Mouse (Mus musculus) thymus, adult 18-20 months (tissue): ENCODE data around the gene Nr1i2.
"Not testable (repeated sequence)": the region's sequence is repeated elsewhere in the genome, so short reads cannot be mapped to it uniquely, and the experiment has no call there.

ENCODE experiments used
- DNase-seq, 2 experiments: peaks; one replicate each; pipeline ENCODE4 v3.0.0; 2022; ENCODE audit warnings: mixed read lengths in 2 of 2

Gene Nr1i2

GRCm38 (mm10) chr16:38286541-38286940 is 8.1 kb downstream of the Nr1i2 start:
- DNase-seq, result no peak

GRCm38 (mm10) chr16:38285801-38286200 is 8.8 kb downstream of the Nr1i2 start:
- DNase-seq, result no peak

GRCm38 (mm10) chr16:38283300-38283699 is 11.3 kb downstream of the Nr1i2 start:
- DNase-seq, result no peak

GRCm38 (mm10) chr16:38282559-38283160 is 12.0 kb downstream of the Nr1i2 start:
- no peak for DNase-seq

- DNase-seq, result no peak
Measured at GRCm38 (mm10) chr16:38280951-38281350, 13.7 kb downstream of the Nr1i2 start.

- DNase-seq, result no peak
Measured at GRCm38 (mm10) chr16:38279794-38280193, 14.8 kb downstream of the Nr1i2 start.

- DNase-seq, result no peak
Measured at GRCm38 (mm10) chr16:38274737-38275136, 19.9 kb downstream of the Nr1i2 start.

- DNase-seq, result no peak
Measured at GRCm38 (mm10) chr16:38272483-38272882, 22.1 kb downstream of the Nr1i2 start.

- DNase-seq, result no peak
Measured at GRCm38 (mm10) chr16:38271601-38272000, 23.0 kb downstream of the Nr1i2 start.

GRCm38 (mm10) chr16:38255927-38256326 is 38.7 kb downstream of the Nr1i2 start:
- no peak for DNase-seq

- no peak for DNase-seq
Measured at GRCm38 (mm10) chr16:38255107-38255506, 39.5 kb downstream of the Nr1i2 start.

GRCm38 (mm10) chr16:38254001-38254400 is 40.6 kb downstream of the Nr1i2 start:
- no peak for DNase-seq

- DNase-seq, result no peak
Measured at GRCm38 (mm10) chr16:38250467-38250866, 44.2 kb downstream of the Nr1i2 start.

GRCm38 (mm10) chr16:38248331-38248961 is 46.2 kb downstream of the Nr1i2 start:
- DNase-seq, result no peak

- no peak for DNase-seq
Measured at GRCm38 (mm10) chr16:38245849-38246585, 48.6 kb downstream of the Nr1i2 start.

GRCm38 (mm10) chr16:38245379-38245778 is 49.2 kb downstream of the Nr1i2 start:
- no peak for DNase-seq

- DNase-seq, result no peak
Measured at GRCm38 (mm10) chr16:38244111-38244510, 50.5 kb downstream of the Nr1i2 start.

GRCm38 (mm10) chr16:38240167-38240566 is 54.5 kb downstream of the Nr1i2 start:
- DNase-seq, result no peak

GRCm38 (mm10) chr16:38239729-38240128 is 54.9 kb downstream of the Nr1i2 start:
- DNase-seq, result peak; percentile 48 to 69

- no peak for DNase-seq
Measured at GRCm38 (mm10) chr16:38236936-38237585, 57.6 kb downstream of the Nr1i2 start.

- not testable (repeated sequence) for DNase-seq
Measured at GRCm38 (mm10) chr16:38222491-38222890, 72.1 kb downstream of the Nr1i2 start.

- DNase-seq, result no peak
Measured at GRCm38 (mm10) chr16:38205272-38205671, 89.4 kb downstream of the Nr1i2 start.
